Mouse (Mus musculus) Patski (cell line): ENCODE measurements around the gene Col9a1. TPM values are rescaled to one million over a fixed set of nuclear protein-coding genes. Genes with fewer than 3 reads are reported as not detected.

Source experiments
- ATAC-seq: fragments of 100-300 bp; one replicate; pipeline ENCODE4 v1.8.0; 2021
- CTCF ChIA-PET: fragments of 350-600 bp; sonication (Branson Sonifier 250); formaldehyde crosslinking; loops from one replicate; lab custom pipeline; 2022; ENCODE audit warnings: inconsistent platforms; lab: Charles Lee
- POLR2A ChIA-PET: fragments of 350-600 bp; sonication (Branson Sonifier 250); formaldehyde crosslinking; loops from one replicate; lab custom pipeline; 2022; ENCODE audit warnings: antibody characterized with exemption, inconsistent platforms; lab: Charles Lee
- DNase-seq: peaks from one replicate; pipeline ENCODE4 v3.0.0-alpha.2; 2011; ENCODE audit warnings: low read depth, low spot score
- H3K27me3 ChIP-seq: fragments of 371-371 bp; one replicate; pipeline ENCODE4 v1.5.1; 2021
- CTCF ChIP-seq: fragments of 100-300 bp; IDR thresholded peaks from one replicate; pipeline ENCODE4 v1.5.1; 2021
- in situ Hi-C: fragments of 300-500 bp; cut with MboI; formaldehyde crosslinking; loops from 3 replicates; pipeline ENCODE4 v1.11.1; 2018; ENCODE audit warnings: low pct_unique_long_range_greater_than_20kb, mixed read lengths
- polyA plus RNA-seq: library from polyadenylated mRNA; unstranded; gene quantifications from one replicate; pipeline ENCODE4 v1.2.3, GENCODE M21; 2021

Gene Col9a1
- polyA plus RNA-seq, 1 experiment from 2014 or later, result not detected

DNA sequence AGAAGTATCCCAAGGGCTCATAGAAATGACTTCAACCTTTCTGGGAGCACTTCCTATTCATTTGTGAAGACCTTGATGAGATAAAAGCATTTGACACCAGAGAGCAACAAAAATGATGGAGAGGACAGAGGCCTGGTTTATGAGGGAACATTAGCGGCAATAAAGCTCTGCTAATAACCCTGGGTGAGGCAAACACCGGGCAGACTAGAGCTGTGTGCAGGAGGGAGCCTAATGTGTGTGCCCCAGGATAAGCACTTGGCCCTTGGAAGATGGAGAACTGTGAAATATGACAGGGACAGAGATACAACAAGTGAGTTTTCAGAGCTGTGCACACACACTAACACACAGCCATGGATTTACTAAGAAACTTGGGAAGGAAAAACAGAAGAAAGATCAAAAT lies 115.1 kb downstream of the Col9a1 start:
- in situ Hi-C loops, result no loop called here
- ChIA-PET CTCF (no interaction called here), POLR2A (no interaction called here)
- ATAC-seq (no peak), DNase-seq (no peak)
- peaks cover 14% of the 10 kb centered on the region for H3K27me3 ChIP-seq
- TF ChIP-seq CTCF, result no peak

DNA sequence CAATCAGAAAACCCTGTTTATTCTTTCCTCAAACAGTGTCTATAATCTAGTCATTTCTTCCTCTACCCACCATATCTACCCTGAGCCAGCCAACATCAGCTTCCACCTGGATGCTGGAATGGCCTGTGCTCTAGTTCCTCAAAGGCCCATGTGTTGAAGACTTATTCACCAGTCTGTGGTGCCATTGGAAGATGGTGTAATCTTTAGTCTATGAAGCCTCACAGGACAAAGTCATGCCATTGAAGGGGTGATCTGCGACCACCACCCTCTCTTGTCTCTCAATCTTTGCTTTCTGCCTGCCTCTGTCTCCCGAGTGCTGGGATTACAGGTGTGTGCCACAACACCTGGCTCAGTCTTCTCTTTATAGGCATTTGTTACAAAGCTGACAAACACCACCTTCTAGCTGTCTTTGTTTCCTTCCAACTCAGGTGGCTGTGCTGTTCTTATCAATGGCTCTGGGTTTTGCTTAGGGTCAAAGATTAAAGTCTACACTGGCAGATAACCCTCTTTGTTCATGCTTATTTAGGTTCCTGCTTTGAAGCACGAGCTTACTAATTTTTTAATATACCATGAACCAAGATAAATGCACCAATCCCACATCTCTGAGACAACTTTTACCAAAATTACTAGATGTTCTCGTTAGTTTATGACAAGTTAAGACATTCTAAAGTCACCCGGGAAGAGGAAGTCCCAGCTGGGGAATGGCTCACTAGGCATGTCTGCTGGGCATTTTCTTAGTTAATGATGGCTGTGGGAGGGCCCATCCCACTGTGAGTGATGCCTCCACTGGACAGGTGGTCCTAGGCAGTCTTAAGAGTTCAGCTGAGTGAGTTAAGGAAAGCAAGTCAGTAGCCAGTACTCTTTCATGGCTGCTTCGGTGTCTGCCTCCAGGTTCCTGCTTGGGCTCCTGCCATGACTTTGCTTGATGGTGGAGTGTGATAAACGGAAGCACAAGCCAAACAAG lies 117.9 kb downstream of the Col9a1 start:
- DNase-seq, result no peak
- no peak for ATAC-seq
- no peak for TF ChIP-seq CTCF
- peaks cover 17% of the 10 kb centered on the region for H3K27me3 ChIP-seq
- in situ Hi-C loops, result no loop called here
- ChIA-PET POLR2A (no interaction called here), CTCF (no interaction called here)

DNA sequence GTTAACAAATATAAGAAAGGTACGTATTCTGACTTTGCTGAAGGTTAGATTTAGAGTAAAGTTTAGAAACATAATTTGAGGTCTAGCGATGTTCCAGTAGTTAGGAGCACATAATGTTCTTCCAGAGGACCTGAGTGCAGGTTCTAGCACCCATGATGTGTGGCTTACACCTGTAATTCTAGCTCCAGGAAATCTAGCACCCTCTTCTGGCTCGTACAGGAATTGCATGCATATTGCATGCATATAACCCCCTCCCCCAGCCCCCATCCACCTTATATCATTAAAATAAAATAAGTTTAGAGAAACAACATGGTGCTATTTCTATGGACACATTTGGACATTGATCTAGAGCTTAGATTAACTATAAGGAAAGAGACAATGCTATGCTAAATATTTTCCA lies 123.3 kb downstream of the Col9a1 start:
- DNase-seq, result no peak
- ATAC-seq, result no peak
- H3K27me3 ChIP-seq, result peaks cover 13% of the 10 kb centered on the region
- POLR2A ChIA-PET, result no interaction called here
- in situ Hi-C loops, result no loop called here
- CTCF ChIA-PET, result interaction anchor here (1.0 kb wide), 1 partner anchor 10 kb away, joined by 4 read pairs; no protein-coding TSS in a partner anchor
- TF ChIP-seq CTCF, result peak; percentile 50

Other genes starting within 250 kb of the Col9a1 start
- 58.8 TPM for gene Sdhaf4, start 172.0 kb upstream of the Col9a1 start, polyA plus RNA-seq
- 55.5 TPM for gene Fam135a, start 77.3 kb upstream of the Col9a1 start, polyA plus RNA-seq